Mouse (Mus musculus) liver, embryonic 16.5 days (tissue): ENCODE data around the gene Gpr39. TPM values are rescaled to one million over a fixed set of nuclear protein-coding genes. Genes with fewer than 3 reads are reported as not detected.

ENCODE experiments used
- ATAC-seq: fragments of 200-750 bp; cut with Nextera tagmentation; 2 replicates; pipeline ENCODE4 v1.8.0; 2017; ENCODE audit warnings: low read depth, mild to moderate bottlenecking, moderate number of reproducible peaks, moderate library complexity
- H3K27ac ChIP-seq: fragments of 300-500 bp; sonication (generic); 2 replicates; pipeline ENCODE4 v1.5.1; 2014; ENCODE audit warnings: mild to moderate bottlenecking, low read length
- H3K27me3 ChIP-seq: fragments of 300-500 bp; sonication (generic); 2 replicates; pipeline ENCODE4 v1.6.1; 2014; ENCODE audit warnings: low read depth, low read length, mixed read lengths; ENCODE audit not compliant: control insufficient read depth, insufficient read depth
- H3K36me3 ChIP-seq: fragments of 300-500 bp; sonication (generic); 2 replicates; pipeline ENCODE4 v1.6.1; 2014; ENCODE audit warnings: mild to moderate bottlenecking; ENCODE audit not compliant: control insufficient read depth, insufficient read depth
- H3K4me1 ChIP-seq: fragments of 300-500 bp; sonication (generic); 2 replicates; pipeline ENCODE4 v1.6.1; 2014; ENCODE audit warnings: low read depth, low read length, mixed read lengths; ENCODE audit not compliant: control insufficient read depth
- H3K4me2 ChIP-seq: fragments of 300-500 bp; sonication (generic); 2 replicates; pipeline ENCODE4 v1.6.1; 2014; ENCODE audit warnings: low read depth, low read length, mixed read lengths
- H3K4me3 ChIP-seq: fragments of 300-500 bp; sonication (generic); 2 replicates; pipeline ENCODE4 v1.5.1; 2014; ENCODE audit warnings: low read depth, mild to moderate bottlenecking, low read length
- H3K9ac ChIP-seq: fragments of 300-500 bp; sonication (generic); 2 replicates; pipeline ENCODE4 v1.6.1; 2014; ENCODE audit warnings: low read depth, low read length
- H3K9me3 ChIP-seq: fragments of 300-500 bp; sonication (generic); replicated peaks from 2 replicates; pipeline ENCODE4 v1.6.1; 2016; ENCODE audit warnings: low read length; ENCODE audit not compliant: control insufficient read depth
- WGBS: fragments of 180-500 bp; shearing (Covaris S2); extraction: QIAGEN DNeasy Blood & Tissue Kit; methylation state at CpG from one replicate; pipeline ENCODE4 v1.1.7; 2014; ENCODE audit not compliant: insufficient replicate concordance; 5-methylcytosine and 5-hydroxymethylcytosine counted together
- polyA plus RNA-seq: library from polyadenylated mRNA; unstranded; fragments of >200 nt; fragmentation: Nextera tagmentation; extraction: Ambion mirVana; gene quantifications from 2 replicates; pipeline ENCODE4 v1.2.1, GENCODE M21; 2015

The Gpr39 gene
- polyA plus RNA-seq, 1 experiment from 2014 or later, result 3.5 TPM

GRCm38 (mm10) chr1:125715286-125715685, 38.5 kb downstream of the Gpr39 start:
- Histone ChIP-seq H3K9ac (no peak overlapping the region), H3K4me2 (no peak overlapping the region), H3K4me3 (no peak overlapping the region), H3K4me1 (no peaks in the 10 kb centered on the region; the same call in 1 of the 2 replicates), H3K27me3 (no peaks in the 10 kb centered on the region), H3K27ac (no peak overlapping the region), H3K36me3 (no peaks in the 10 kb centered on the region), H3K9me3 (no peaks in the 10 kb centered on the region)
- WGBS, result 59% methylated on average over 3 of the region's 3 CpGs
- no peak for ATAC-seq

- no peaks in the 10 kb centered on the region; the same call in 1 of the 2 replicates for H3K4me1 ChIP-seq
- H3K27ac ChIP-seq, result no peak overlapping the region
- 36% methylated on average over 6 of the region's 6 CpGs for WGBS
- H3K27me3 ChIP-seq, result no peaks in the 10 kb centered on the region
- no peak for ATAC-seq
- H3K9ac ChIP-seq, result no peak overlapping the region
- H3K4me3 ChIP-seq, result no peak overlapping the region
- H3K9me3 ChIP-seq, result no peaks in the 10 kb centered on the region
- no peaks in the 10 kb centered on the region for H3K36me3 ChIP-seq
- no peak overlapping the region for H3K4me2 ChIP-seq
Observed at GRCm38 (mm10) chr1:125716241-125716640, 39.4 kb downstream of the Gpr39 start.

- H3K4me3 ChIP-seq, result no peak overlapping the region
- no peak overlapping the region for H3K4me2 ChIP-seq
- 65% methylated on average over 5 of the region's 5 CpGs for WGBS
- H3K4me1 ChIP-seq, result no peaks in the 10 kb centered on the region; the same call in 1 of the 2 replicates
- no peaks in the 10 kb centered on the region for H3K36me3 ChIP-seq
- H3K9ac ChIP-seq, result no peak overlapping the region
- no peak overlapping the region for H3K27ac ChIP-seq
- no peaks in the 10 kb centered on the region for H3K9me3 ChIP-seq
- no peaks in the 10 kb centered on the region for H3K27me3 ChIP-seq
- no peak for ATAC-seq
Observed at GRCm38 (mm10) chr1:125717906-125718305, 41.1 kb downstream of the Gpr39 start.

GRCm38 (mm10) chr1:125719127-125719526, 42.3 kb downstream of the Gpr39 start:
- Histone ChIP-seq H3K4me2 (no peak overlapping the region), H3K4me3 (no peak overlapping the region), H3K27me3 (no peaks in the 10 kb centered on the region), H3K36me3 (no peaks in the 10 kb centered on the region), H3K27ac (no peak overlapping the region), H3K4me1 (no peaks in the 10 kb centered on the region; the same call in 1 of the 2 replicates), H3K9ac (no peak overlapping the region), H3K9me3 (no peaks in the 10 kb centered on the region)
- ATAC-seq, result no peak
- 62% methylated on average over 6 of the region's 6 CpGs for WGBS

GRCm38 (mm10) chr1:125721104-125721758, 44.4 kb downstream of the Gpr39 start:
- no peak for ATAC-seq
- WGBS, result 66% methylated on average over 12 of the region's 12 CpGs
- H3K9me3 ChIP-seq, result no peaks in the 10 kb centered on the region

GRCm38 (mm10) chr1:125724304-125724703, 47.5 kb downstream of the Gpr39 start:
- WGBS, result 59% methylated on average over 5 of the region's 5 CpGs
- H3K27ac ChIP-seq, result no peak overlapping the region

More at GRCm38 (mm10) chr1:125721104-125721758, 44.4 kb downstream of the Gpr39 start:
- H3K9ac ChIP-seq, result no peak overlapping the region
- H3K4me3 ChIP-seq, result no peak overlapping the region
- no peak overlapping the region for H3K27ac ChIP-seq
- no peaks in the 10 kb centered on the region for H3K36me3 ChIP-seq
- H3K4me1 ChIP-seq, result no peaks in the 10 kb centered on the region
- H3K4me2 ChIP-seq, result no peak overlapping the region
- no peaks in the 10 kb centered on the region for H3K27me3 ChIP-seq

GRCm38 (mm10) chr1:125729025-125729565, 52.3 kb downstream of the Gpr39 start:
- 43% methylated on average over 6 of the region's 6 CpGs for WGBS
- no peaks in the 10 kb centered on the region for H3K4me1 ChIP-seq
- H3K27me3 ChIP-seq, result no peaks in the 10 kb centered on the region
- no peak overlapping the region for H3K4me2 ChIP-seq
- no peak overlapping the region for H3K27ac ChIP-seq
- ATAC-seq, result peak; percentile 21; the same call in 1 of the 2 replicates
- no peak overlapping the region for H3K4me3 ChIP-seq
- no peak overlapping the region for H3K9ac ChIP-seq
- H3K9me3 ChIP-seq, result no peaks in the 10 kb centered on the region
- H3K36me3 ChIP-seq, result no peaks in the 10 kb centered on the region

More at GRCm38 (mm10) chr1:125724304-125724703, 47.5 kb downstream of the Gpr39 start:
- H3K36me3 ChIP-seq, result no peaks in the 10 kb centered on the region
- no peak overlapping the region for H3K4me3 ChIP-seq
- H3K4me1 ChIP-seq, result no peaks in the 10 kb centered on the region
- H3K27me3 ChIP-seq, result no peaks in the 10 kb centered on the region
- no peaks in the 10 kb centered on the region for H3K9me3 ChIP-seq
- no peak overlapping the region for H3K4me2 ChIP-seq
- H3K9ac ChIP-seq, result no peak overlapping the region
- no peak for ATAC-seq

GRCm38 (mm10) chr1:125729731-125730536, 53.1 kb downstream of the Gpr39 start:
- Histone ChIP-seq H3K4me1 (no peaks in the 10 kb centered on the region), H3K4me2 (no peak overlapping the region), H3K4me3 (no peak overlapping the region), H3K9ac (no peak overlapping the region), H3K27me3 (no peaks in the 10 kb centered on the region), H3K9me3 (no peaks in the 10 kb centered on the region), H3K27ac (no peak overlapping the region), H3K36me3 (no peaks in the 10 kb centered on the region)
- WGBS, result 53% methylated on average over 13 of the region's 13 CpGs
- ATAC-seq, result no peak

GRCm38 (mm10) chr1:125730537-125730880, 53.7 kb downstream of the Gpr39 start:
- no peak overlapping the region for H3K9ac ChIP-seq
- H3K27me3 ChIP-seq, result no peaks in the 10 kb centered on the region
- no peak overlapping the region for H3K27ac ChIP-seq
- 71% methylated on average over 6 of the region's 6 CpGs for whole genome bisulfite sequencing
- no peaks in the 10 kb centered on the region for H3K9me3 ChIP-seq
- no peak overlapping the region for H3K4me2 ChIP-seq
- H3K4me1 ChIP-seq, result no peaks in the 10 kb centered on the region
- no peak for ATAC-seq
- no peaks in the 10 kb centered on the region for H3K36me3 ChIP-seq
- H3K4me3 ChIP-seq, result no peak overlapping the region
